Mouse (Mus musculus) gastrocnemius, postnatal 10 days (tissue): ENCODE measurements around the gene Mecom. TPM values are rescaled to one million over a fixed set of nuclear protein-coding genes. Genes with fewer than 3 reads are reported as not detected.

Experiments used
- DNase-seq: peaks from one replicate; pipeline ENCODE4 v3.0.0; 2021; ENCODE audit warnings: mixed read lengths
- total RNA-seq, 2 experiments: library from RNA; stranded (reverse); gene quantifications; 2 replicates each; pipeline ENCODE4 v1.2.3; 2021

Mecom gene
- total RNA-seq, 2 experiments from 2014 or later = 10.1 to 14.5 TPM

DNA sequence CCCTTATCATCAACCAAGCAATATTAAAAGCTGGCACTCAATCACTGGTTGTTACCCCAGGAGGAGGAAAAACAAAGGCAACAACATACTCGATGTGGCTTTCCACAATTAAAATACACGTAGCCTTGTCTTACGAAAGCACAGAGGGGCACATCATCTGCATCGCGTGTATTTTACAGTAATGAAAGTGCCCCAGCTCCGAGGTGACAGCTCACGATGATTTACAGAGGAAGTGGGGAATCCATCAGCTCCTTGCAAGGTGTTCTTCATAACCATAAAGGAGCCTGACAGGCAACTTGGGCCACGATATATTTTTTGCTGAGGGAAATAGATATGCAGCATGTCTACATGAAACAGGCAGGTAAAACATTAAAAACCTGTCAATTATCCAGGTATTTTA, 341.7 kb downstream of the Mecom start:
- no peak for DNase-seq

DNA sequence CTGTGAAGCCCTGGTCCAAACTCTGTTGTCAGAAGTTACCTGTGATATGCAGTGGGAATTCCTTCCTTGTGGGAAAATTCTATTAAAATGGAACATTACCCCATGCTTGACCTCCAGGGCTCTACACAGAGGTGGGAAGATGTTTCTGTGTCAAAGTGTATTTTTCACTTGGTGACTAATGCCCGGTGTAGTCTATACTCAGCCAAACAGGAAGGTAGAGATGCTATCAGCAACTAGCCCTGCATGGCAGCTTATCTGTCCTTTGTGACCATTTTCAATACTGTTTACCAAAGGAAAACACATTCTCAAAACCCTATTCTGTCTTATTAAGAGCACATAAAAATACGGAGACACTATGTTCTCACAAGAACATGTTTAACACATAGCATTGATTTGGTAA, 344.0 kb downstream of the Mecom start:
- DNase-seq = no peak

DNA sequence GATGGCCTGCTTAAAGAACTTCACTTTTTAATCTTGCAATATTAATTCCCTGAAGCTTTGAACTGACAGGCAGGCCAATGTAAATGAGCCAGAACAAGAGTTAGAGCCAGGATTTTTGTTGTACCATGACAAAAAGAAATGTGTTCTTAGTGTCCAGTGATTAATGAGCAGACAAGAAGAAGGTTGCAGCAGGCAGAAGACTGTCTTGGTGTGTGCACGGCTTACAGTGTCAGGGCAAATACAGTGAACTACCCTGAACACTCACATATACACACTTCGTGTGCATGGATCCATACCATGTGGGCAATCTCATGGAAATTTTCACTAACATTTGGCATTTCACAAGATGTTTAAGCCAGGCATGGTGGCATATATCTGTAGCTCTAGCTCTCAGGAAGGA, 349.0 kb downstream of the Mecom start:
- no peak for DNase-seq

DNA sequence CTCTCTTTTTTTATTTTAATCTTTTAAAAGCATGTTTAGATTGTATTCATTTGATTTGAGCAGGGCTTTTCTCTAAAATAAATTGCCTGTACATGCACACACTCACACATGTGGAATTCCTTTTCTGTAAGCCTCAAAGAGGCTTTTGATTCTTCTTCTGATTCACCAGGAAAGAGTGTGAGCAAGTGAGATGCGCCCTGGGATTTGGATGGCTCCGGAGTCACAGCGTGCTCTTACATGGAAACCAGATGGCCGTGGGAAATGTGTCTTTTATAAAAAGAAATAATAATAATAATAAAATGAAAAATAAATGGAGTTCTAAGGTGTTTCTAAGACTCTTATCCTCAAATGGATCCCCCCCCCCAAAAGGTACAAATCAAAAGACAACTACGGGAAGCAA, 349.6 kb downstream of the Mecom start:
- no peak for DNase-seq

DNA sequence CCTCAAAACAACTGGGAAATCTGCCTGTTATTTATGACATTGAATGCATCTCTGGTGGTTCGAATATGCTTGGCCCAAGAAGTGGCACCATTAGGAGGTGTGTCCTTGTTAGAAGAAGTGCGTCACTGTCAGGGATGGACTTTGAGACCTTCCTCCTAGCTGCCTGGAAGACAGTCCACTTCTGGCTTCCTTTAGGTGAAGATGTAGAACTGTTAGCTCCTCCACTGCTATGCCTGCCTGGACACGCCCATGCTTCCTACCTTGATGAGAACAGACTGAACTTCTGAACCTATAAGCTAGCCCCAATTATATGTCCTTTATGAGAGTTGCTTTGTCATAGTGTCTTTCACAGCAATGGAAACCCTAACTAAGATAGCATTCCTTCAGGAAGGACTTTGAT, 352.6 kb downstream of the Mecom start:
- DNase-seq = no peak

DNA sequence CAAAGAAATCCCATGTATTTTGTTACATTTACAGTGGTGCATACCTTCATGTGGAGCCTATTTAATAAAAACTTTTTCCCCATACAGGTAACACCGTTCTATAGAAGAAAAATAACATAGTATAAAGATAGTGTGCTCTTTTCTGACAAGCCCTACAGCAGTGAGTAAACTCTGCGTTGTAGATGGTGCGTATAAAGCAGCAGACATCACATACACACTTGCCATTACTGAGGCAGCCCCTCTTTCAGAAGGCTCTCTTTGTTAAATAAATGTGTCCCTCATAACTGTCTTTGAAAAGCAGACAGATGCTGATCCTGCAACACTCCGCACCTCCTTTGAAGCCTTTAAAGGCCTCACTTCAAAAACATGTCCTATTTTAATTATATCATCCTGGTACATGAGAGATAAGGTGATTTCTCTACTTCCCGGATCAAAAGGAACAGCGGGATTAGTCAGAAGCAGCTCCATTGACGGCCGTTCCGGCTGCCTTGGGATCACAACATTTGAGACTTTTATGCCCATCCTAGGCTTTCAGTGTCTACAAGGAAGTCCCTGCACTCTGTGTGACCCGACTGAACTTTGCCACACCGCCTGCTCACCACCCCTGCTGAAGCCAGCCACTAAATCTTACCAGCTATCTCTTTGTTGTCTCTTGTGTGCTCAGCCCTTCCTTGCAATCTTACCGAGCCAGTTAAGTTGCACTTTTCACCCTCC, 355.4 kb downstream of the Mecom start:
- no peak for DNase-seq

DNA sequence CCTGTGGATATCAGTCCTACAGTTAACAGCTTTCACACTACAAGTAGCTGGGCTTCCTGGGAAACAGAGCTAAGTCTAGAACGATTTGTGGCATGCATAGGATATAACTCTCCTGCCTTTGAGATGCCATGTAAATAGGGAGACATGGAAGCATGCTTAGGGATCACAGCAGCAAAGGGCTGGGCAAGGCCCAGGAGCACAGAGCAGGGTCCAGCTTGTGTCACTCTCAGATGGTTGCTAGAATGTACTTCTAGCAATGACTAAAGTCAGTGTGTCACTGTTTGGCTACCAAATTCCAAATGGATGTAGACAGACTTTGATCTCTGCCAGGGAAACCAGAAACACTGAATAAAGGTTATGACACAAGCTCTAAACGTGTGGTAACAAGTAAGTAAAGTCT, 358.5 kb downstream of the Mecom start:
- no peak for DNase-seq

DNA sequence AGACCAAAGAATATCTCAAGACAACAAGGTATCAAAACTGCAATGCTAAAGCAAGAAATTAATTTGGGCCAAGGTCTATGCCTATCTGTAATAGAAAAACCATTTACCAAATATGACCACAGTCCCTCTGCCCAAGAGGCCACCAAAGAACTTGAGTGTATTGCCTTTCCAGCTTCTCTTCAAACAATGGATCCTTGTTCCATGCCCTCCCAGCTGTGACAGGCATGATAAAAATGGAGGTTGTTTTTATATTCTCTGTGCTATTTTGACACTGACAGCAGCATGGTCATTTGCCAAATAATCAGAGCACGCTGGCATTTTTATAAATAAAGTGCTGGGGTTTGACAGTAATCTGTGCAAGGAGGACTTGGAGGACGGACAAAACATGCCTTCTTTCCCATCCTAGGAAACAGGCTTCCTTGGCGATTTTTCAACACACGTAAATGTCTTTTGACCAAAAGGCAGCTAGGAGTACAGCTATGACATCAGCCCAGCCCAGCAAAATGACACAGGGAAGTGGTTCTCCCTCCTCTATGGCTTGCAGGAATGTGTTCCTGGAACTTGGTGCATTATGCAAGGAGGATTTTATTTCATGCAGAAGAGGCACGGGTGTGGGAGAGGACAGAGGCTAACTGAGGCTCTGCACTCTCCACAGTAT, 359.9 kb downstream of the Mecom start:
- no peak for DNase-seq

DNA sequence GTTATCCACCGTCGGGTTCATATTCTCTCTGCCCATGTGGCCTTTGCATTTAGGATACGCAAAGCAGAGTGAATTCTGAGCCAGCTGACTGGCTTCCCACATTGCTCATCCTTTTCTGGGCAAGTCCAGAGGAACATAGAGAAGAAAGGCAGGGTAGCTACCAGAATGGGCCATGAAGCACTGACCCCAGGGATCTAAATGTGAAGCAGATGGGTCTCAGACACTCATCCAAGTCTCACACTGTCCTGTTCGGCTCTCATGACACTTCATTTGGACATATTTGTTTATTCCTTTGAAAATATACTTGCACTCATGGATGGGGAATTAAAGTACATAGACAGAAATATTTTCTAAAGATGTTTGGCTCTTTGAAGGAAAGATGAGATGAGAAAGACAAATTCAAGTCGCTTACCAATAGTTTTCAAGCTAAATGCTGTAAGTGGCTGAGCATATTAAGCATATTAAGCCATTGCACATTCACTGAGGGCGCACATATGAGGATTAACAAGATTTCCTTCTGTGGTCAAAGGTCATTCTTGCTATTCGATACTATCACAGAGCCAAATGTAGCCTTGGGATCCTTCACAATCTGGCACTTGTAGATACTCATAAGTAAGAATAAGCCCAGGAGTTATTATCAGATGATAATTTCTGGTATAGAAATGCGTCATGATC, 365.9 kb downstream of the Mecom start:
- no peak for DNase-seq

DNA sequence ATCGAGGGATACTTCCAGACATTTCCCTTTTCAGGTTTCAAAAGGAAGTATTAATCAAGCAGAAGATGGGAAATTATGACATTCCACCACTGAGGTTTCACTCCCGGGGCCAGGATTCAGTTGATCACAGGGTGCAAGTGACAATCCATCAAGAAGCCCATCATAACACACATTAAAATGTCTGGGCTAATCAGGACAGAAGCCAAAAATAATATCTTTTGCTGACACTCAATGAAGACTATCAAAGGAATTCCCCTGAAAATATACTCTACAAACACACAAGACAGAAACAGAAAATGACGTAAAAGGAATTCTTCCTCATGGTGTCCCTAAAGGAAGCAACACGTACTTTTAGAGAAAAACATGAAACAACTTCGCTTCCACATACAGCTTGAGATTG, 371.2 kb downstream of the Mecom start:
- DNase-seq = no peak

DNA sequence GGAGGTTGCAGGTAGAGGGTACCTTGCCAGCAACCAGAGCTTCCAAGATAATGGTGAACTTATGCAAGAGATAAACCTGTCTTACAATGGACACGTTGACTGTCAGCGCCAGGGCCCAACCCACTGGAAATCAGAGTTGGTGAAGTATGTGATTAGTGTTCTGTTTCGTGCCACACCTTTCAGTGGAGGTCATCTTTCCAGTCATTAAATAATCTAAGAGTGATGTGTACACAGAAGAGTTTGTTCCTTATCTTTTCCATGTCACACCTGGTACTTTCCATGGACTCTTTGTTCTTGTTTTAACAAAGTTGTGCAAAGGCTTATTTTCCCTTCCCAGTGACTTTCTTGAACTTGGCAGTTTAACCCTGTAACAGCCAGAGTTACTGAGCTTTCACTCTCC, 374.0 kb downstream of the Mecom start:
- no peak for DNase-seq

DNA sequence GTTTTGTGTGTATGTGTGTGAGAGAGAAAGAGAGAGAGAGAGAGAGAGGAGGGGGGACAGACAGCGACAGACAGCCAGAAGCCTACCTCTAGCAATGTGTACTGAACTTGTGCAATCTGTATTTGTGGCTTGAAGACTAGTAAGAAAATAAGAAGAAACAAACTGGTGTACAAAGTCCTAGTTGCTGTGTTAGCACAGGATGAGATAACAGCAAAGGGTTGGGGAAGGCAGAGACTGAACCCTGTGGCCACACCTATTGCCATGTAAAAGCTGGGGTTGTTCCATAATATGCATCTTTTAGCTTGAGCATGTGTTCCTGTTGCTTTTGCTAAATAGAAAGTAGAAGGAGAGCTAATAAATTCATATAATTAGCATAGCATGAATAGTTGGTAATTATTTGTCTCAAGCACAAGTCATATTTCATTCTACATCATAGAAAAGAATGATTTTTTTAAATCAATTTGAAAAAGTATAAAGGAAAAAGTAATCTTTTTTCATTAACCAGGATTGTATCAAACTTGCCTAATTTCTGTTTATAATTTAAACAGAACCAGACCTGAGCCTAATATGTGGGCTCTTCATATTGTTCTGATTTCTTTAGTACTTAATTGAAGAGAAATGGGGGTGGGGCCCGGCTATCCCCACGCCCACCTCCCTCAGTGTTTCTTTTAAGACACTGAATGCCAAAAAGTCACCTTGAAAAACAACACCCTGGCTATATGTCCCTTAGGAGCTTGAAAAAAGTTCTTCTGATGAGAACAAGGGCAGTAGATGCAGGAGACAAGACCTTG, 379.2 kb downstream of the Mecom start:
- no peak for DNase-seq

DNA sequence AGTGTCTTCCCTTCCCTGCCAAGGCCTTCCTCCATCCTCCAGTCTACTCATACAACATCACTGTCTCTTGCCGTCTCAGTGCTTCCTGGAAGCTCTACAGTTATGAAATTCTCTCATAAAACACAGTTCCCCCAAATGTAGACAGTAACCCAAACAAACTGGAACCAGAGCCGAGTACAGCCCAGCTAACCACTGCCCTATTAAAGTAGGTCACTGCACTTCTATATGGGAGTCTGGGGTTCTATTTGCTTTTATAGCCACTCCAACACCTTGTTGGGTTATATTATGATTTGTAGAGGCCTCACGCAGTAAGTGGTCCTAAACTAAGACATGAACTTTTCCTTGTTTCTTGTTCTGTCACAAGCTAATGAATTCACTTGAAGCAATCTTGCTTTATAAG, 380.8 kb downstream of the Mecom start:
- DNase-seq = no peak

DNA sequence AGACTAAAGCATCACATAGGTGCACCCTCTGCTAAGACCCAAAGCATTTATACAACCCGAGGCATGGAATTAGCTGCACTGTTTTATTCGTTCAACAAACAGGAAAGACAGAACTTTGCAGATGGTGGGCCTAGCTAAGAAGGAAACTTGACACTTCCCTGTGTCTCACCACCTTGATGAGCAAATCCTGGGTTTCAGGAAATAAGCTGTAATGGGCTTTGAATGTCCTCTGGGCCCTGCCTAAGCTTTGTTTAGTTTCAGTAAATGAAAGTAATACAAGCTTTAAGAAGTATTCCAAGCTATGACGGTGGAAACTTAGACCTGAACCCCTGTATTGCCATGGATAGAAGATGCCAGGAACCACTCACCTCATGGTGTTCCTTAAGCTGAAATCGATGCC, 383.0 kb downstream of the Mecom start:
- no peak for DNase-seq

DNA sequence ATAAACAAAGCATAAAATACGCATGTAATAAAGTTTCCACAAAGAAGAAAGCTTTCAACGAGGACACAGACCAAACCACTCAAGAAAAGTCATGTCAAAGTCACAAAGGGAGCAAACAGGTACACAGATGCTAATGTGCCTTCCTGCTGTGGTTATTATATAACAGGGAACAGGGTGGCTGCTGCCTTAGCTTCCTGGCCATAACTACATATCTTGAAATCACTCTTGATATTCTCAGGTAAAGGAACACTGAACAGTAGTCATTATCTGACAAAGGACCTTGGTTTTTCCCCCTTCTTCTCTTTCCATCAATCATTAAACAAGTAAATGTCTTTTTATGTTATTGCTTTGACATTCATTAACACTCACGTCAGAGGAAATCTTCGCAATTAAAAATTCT, 384.4 kb downstream of the Mecom start:
- no peak for DNase-seq

DNA sequence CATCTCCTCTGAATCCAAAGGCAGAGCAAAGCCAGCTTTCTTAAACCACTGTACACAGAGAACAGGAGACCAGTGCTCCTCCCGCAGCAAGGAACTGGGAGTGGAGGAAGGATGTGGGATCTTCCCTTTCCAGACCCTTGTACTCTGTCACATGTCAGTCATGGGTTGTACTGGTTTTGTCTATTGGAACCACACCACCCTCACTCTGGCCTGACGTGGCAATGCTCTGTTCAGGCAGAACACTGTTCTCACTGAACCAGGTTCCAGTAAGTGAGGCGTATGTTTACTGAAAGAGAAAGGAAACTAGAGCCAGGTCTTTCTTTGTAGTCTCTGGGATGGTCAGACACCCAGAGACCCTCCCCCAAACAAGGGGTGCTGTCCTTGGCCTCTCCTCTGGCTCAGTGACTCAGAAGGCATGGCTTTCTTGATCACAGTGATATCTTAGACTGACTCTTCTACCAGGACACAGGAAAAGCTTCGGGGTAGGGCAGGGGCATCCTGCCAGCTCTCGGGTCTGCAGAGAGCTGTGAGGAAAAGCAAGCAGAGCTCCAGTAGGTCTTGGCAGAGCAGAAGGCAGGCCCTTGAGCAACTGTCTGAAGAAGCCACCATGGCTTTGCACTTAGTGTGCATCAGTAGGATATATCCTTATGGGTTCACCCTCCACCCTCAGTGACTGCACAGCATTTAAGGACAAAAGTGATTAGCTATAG, 386.7 kb downstream of the Mecom start:
- no peak for DNase-seq

DNA sequence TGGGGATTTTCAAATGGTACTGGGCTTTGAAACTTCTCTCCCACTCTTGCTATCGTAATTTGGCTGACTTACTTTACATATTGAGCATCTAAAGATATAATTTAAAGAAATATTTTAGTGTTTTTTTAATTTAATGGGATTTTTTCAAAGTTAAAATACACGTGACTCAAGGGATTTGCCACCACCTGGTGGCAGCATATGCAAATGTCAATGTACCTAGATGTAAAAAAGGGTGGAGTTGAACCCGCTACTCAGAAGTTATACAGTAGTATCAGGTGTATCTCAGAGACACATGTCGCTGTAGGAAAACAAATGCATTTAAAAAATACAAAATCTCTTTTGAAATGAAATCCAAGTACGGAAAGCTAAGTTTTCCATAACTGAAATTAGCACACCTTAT, 387.5 kb downstream of the Mecom start:
- DNase-seq = no peak

DNA sequence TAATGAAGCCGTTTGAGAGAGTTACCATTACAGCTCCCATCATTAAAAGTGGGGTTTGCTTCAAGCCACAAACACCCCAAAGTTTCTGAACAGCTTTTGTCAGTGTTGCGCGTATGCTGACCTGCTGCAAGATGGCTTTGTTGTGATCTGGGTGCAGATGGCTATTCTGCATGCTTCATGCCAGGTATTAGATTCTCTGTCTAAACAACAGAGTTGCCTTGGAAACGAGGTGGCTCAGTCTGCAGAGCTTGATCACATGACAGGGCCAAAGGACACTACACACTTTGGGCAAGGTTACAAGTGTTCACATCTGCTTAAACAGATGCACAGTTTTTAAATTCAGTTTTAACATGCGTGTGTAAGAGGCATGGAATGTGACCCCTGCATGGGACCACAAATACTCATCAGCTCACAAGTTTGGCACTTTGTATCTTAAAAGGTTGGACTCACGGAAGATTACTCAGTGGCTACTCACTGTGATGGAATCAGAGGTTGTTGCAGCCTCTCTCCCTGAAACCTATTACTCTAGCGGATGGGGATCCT, 390.6 kb downstream of the Mecom start:
- no peak for DNase-seq

DNA sequence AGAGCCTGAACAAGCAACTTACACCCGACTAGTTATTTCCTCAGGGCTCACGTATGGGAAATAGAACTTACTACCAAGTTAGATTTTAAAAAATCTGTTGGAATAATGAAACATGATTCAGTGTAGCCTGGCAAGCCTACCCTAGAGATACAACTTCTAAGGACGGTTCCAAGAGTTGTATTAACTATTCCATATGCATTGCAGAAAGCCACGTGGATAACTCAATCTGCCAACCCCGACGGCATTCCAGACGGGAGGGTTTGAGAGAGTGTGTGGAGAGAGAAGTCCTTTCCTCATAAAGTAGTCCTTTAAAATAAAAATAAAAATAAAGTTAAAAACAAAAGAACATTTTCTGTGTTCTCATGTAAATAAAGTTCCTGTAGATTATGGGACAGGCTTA, 393.4 kb downstream of the Mecom start:
- no peak for DNase-seq

DNA sequence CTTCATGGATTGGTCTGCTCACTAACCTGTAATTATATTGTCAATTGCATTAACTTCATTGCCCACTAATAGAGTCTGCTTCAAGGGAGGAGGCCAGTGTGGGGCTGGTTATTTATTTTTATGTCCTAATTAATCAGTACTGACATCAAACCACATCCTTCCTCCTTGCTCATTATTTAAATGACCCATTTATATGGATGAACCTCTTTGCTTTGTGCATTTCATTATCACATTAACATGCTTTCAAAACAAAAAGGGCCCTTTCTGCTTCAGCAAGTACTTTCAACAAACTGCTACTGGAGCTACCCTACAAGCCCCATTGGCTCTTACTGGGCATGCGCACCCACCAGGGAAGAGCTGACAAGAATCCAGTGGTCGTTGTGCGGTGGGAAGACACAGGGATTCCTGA, 393.9 kb downstream of the Mecom start:
- no peak for DNase-seq

DNA sequence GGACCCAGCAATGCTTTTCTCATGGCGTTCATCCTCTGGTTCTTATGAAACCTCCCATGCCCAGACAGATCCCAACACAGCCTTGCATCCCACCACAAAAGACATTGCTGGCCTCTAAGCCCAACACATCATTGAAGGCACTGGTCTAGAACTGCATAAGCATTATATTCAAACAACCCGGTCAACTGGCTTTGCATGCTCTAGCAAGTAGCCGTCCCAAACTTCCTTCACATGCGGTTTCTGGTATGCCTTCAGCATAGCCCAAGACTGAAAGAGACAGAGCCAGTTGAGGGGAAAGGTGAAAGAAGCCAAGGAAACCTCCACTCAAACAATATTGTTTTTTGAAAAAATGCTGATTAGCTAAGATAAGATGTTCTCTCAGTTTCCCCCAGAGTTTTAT, 397.7 kb downstream of the Mecom start:
- no peak for DNase-seq
